Mouse (Mus musculus) liver, postnatal 0 days (tissue): ENCODE results near the gene Pex7. TPM values are rescaled to one million over a fixed set of nuclear protein-coding genes. Genes with fewer than 3 reads are reported as not detected.

Experiments
- ATAC-seq: fragments of 200-750 bp; cut with Nextera tagmentation; 2 replicates; pipeline ENCODE4 v1.8.0; 2017; ENCODE audit warnings: mild to moderate bottlenecking, moderate library complexity
- DNase-seq: peaks from one replicate; pipeline ENCODE4 v3.0.0-alpha.2; 2016
- H3K27ac ChIP-seq: fragments of 300-500 bp; sonication (generic); 2 replicates; pipeline ENCODE4 v1.5.1; 2014; ENCODE audit warnings: antibody characterized with exemption, moderate library complexity, mild to moderate bottlenecking, low read depth
- H3K27me3 ChIP-seq: fragments of 300-500 bp; sonication (generic); 2 replicates; pipeline ENCODE4 v1.6.1; 2014; ENCODE audit warnings: low read length, control low read depth, mixed read lengths; ENCODE audit not compliant: insufficient read depth
- H3K36me3 ChIP-seq: fragments of 300-500 bp; sonication (generic); replicated peaks from 2 replicates; pipeline ENCODE4 v1.6.1; 2014; ENCODE audit warnings: mild to moderate bottlenecking, control low read depth, low read length, moderate library complexity, mixed read lengths; ENCODE audit not compliant: insufficient read depth
- H3K4me1 ChIP-seq: fragments of 300-500 bp; sonication (generic); 2 replicates; pipeline ENCODE4 v1.6.1; 2014; ENCODE audit warnings: antibody characterized with exemption, mild to moderate bottlenecking, control low read depth; ENCODE audit not compliant: insufficient read depth
- H3K4me2 ChIP-seq: fragments of 300-500 bp; sonication (generic); 2 replicates; pipeline ENCODE4 v1.6.1; 2014; ENCODE audit warnings: low read depth, mild to moderate bottlenecking, low read length, moderate library complexity, mixed read lengths
- H3K4me3 ChIP-seq: fragments of 300-500 bp; sonication (generic); 2 replicates; pipeline ENCODE4 v1.5.1; 2014; ENCODE audit warnings: low read depth, low read length
- H3K9ac ChIP-seq: fragments of 300-500 bp; sonication (generic); replicated peaks from 2 replicates; pipeline ENCODE4 v1.6.1; 2014; ENCODE audit warnings: mild to moderate bottlenecking, moderate library complexity
- H3K9me3 ChIP-seq: fragments of 300-500 bp; sonication (generic); 2 replicates; pipeline ENCODE4 v1.6.1; 2016; ENCODE audit warnings: mild to moderate bottlenecking, control low read depth, low read length, mixed read lengths
- CTCF ChIP-seq: sonication (generic); IDR thresholded peaks from 2 replicates; pipeline ENCODE4 v1.5.1; 2016; ENCODE audit warnings: antibody characterized with exemption, low read depth
- EP300 ChIP-seq: IDR thresholded peaks from 2 replicates; pipeline ENCODE4 v1.6.1; 2016; ENCODE audit warnings: antibody characterized with exemption, low read depth, mild to moderate bottlenecking
- WGBS: fragments of 180-500 bp; shearing (Covaris S2); extraction: QIAGEN DNeasy Blood & Tissue Kit; methylation state at CpG from one replicate; pipeline ENCODE4 v1.1.7; 2014; ENCODE audit not compliant: insufficient replicate concordance; 5-methylcytosine and 5-hydroxymethylcytosine counted together
- polyA plus RNA-seq: library from polyadenylated mRNA; unstranded; fragments of >200 nt; fragmentation: Nextera tagmentation; extraction: Ambion mirVana; gene quantifications from 2 replicates; pipeline ENCODE4 v1.2.1, GENCODE M21; 2015

Pex7 gene
- polyA plus RNA-seq, 1 experiment from 2014 or later = 51.4 TPM

- H3K9ac ChIP-seq = no peak overlapping the region
- TF ChIP-seq CTCF (no peak), EP300 (no peak)
- no peak overlapping the region for H3K4me2 ChIP-seq
- no peak overlapping the region for H3K27ac ChIP-seq
- ATAC-seq (no peak), DNase-seq (no peak)
- WGBS = 80% methylated on average over 13 of the region's 13 CpGs
- H3K4me1 ChIP-seq = peaks cover 10% of the 10 kb centered on the region
- H3K4me3 ChIP-seq = no peak overlapping the region
- no peaks in the 10 kb centered on the region for H3K27me3 ChIP-seq
- H3K36me3 ChIP-seq = 0 out of 2 replicates have a peak, but pooled peaks cover 16% of the 10 kb centered on the region
- H3K9me3 ChIP-seq = no peaks in the 10 kb centered on the region
Observed at GRCm38 (mm10) chr10:19904077-19904820, 3.2 kb downstream of the Pex7 start.

GRCm38 (mm10) chr10:19901992-19902391 is 5.5 kb downstream of the Pex7 start:
- ATAC-seq (peak; percentile 57), DNase-seq (no peak)
- 56% methylated on average over 7 of the region's 7 CpGs for WGBS
- no peak for TF ChIP-seq EP300
- no peak for TF ChIP-seq CTCF
- no peak overlapping the region for H3K27ac ChIP-seq
- H3K9ac ChIP-seq = no peak overlapping the region
- no peak overlapping the region for H3K4me3 ChIP-seq
- no peak overlapping the region for H3K4me2 ChIP-seq
- H3K9me3 ChIP-seq = no peaks in the 10 kb centered on the region
- peaks cover 5% of the 10 kb centered on the region for H3K4me1 ChIP-seq
- H3K36me3 ChIP-seq = 0 out of 2 replicates have a peak, but pooled peaks cover 21% of the 10 kb centered on the region
- no peaks in the 10 kb centered on the region for H3K27me3 ChIP-seq

- Histone ChIP-seq H3K9ac (no peak overlapping the region), H3K9me3 (no peaks in the 10 kb centered on the region), H3K4me3 (no peak overlapping the region), H3K27ac (no peak overlapping the region), H3K4me2 (no peak overlapping the region), H3K27me3 (no peaks in the 10 kb centered on the region), H3K36me3 (peaks cover 24% of the 10 kb centered on the region; the same call in 1 of the 2 replicates), H3K4me1 (peaks cover 3% of the 10 kb centered on the region; the same call in 1 of the 2 replicates)
- ATAC-seq = no peak
- no peak for DNase-seq
- TF ChIP-seq CTCF (no peak), EP300 (no peak)
- WGBS = 75% methylated on average over 2 of the region's 2 CpGs
Observed at GRCm38 (mm10) chr10:19900191-19900590, 7.3 kb downstream of the Pex7 start.

GRCm38 (mm10) chr10:19893976-19894375 is 13.5 kb downstream of the Pex7 start:
- no peaks in the 10 kb centered on the region for H3K9me3 ChIP-seq
- ATAC-seq = no peak

GRCm38 (mm10) chr10:19893146-19893545 is 14.3 kb downstream of the Pex7 start:
- Histone ChIP-seq H3K27ac (no peak overlapping the region), H3K4me2 (no peak overlapping the region), H3K4me3 (no peak overlapping the region), H3K27me3 (no peaks in the 10 kb centered on the region), H3K4me1 (no peaks in the 10 kb centered on the region), H3K9ac (no peak overlapping the region), H3K36me3 (peaks cover 16% of the 10 kb centered on the region), H3K9me3 (no peaks in the 10 kb centered on the region)
- no peak for TF ChIP-seq EP300
- no peak for TF ChIP-seq CTCF
- WGBS = 80% methylated on average over 6 of the region's 6 CpGs
- ATAC-seq = no peak
- DNase-seq = no peak

More at GRCm38 (mm10) chr10:19893976-19894375, 13.5 kb downstream of the Pex7 start:
- Histone ChIP-seq H3K4me2 (no peak overlapping the region), H3K27me3 (no peaks in the 10 kb centered on the region), H3K36me3 (peaks cover 15% of the 10 kb centered on the region), H3K27ac (no peak overlapping the region), H3K4me1 (no peaks in the 10 kb centered on the region), H3K9ac (no peak overlapping the region), H3K4me3 (no peak overlapping the region)
- DNase-seq = peak; percentile 38
- WGBS = 23% methylated on average over 4 of the region's 4 CpGs
- TF ChIP-seq CTCF (peak; percentile 83), EP300 (no peak)

GRCm38 (mm10) chr10:19891686-19892085 is 15.8 kb downstream of the Pex7 start:
- 38% methylated on average over 3 of the region's 3 CpGs for WGBS
- no peak for DNase-seq
- Histone ChIP-seq H3K27ac (no peak overlapping the region), H3K9ac (no peak overlapping the region), H3K27me3 (no peaks in the 10 kb centered on the region), H3K9me3 (no peaks in the 10 kb centered on the region), H3K4me1 (no peaks in the 10 kb centered on the region), H3K36me3 (peaks cover 14% of the 10 kb centered on the region), H3K4me2 (no peak overlapping the region), H3K4me3 (no peak overlapping the region)
- ATAC-seq = no peak
- TF ChIP-seq EP300 (no peak), CTCF (0 out of 2 replicates have a peak, but pooled peaks have one; percentile 16)
